Mouse (Mus musculus) myocyte (in vitro differentiated cells): Measurements from ENCODE around the gene Birc6. TPM values are rescaled to one million over a fixed set of nuclear protein-coding genes. Genes with fewer than 3 reads are reported as not detected.
A peak's percentile ranks its signal among the peaks of the same experiment; 100 is the strongest.

Experiments
- H3K27me3 ChIP-seq: one replicate; pipeline ENCODE4 v1.6.1; 2011; ENCODE audit not compliant: control insufficient read depth, insufficient read depth, insufficient read length
- H3K36me3 ChIP-seq: one replicate; pipeline ENCODE4 v1.6.1; 2011; ENCODE audit not compliant: control insufficient read depth, insufficient read depth
- H3K4me2 ChIP-seq: one replicate; pipeline ENCODE4 v1.6.1; 2011; ENCODE audit warnings: low read depth, control low read depth
- H3K4me3 ChIP-seq: one replicate; pipeline ENCODE4 v1.5.1; 2011; ENCODE audit warnings: mild to moderate bottlenecking, control low read depth, moderate library complexity
- H3K79me2 ChIP-seq: one replicate; pipeline ENCODE4 v1.6.1; 2011; ENCODE audit not compliant: control insufficient read depth, insufficient read depth
- H3ac ChIP-seq: one replicate; pipeline ENCODE4 v1.6.1; 2011; ENCODE audit not compliant: control insufficient read depth, insufficient read length
- CEBPB ChIP-seq: IDR thresholded peaks from 2 replicates; pipeline ENCODE4 v1.6.1; 2011; ENCODE audit warnings: mild to moderate bottlenecking, moderate library complexity; ENCODE audit not compliant: poor library complexity, insufficient read depth, severe bottlenecking
- E2F4 ChIP-seq: IDR thresholded peaks from one replicate; pipeline ENCODE4 v1.6.1; 2011; ENCODE audit warnings: mild to moderate bottlenecking, control low read depth, moderate library complexity; ENCODE audit not compliant: insufficient read depth
- MAX ChIP-seq: IDR thresholded peaks from one replicate; pipeline ENCODE4 v1.6.1; 2011; ENCODE audit warnings: low read depth, mild to moderate bottlenecking, control low read depth
- MYOD1 ChIP-seq, 3 experiments: IDR thresholded peaks; one replicate each; pipeline ENCODE4 v1.6.1; 2011; ENCODE audit warnings: control low read depth in 2 of 3, low read depth in 2 of 3, mild to moderate bottlenecking in 2 of 3, moderate library complexity in 1 of 3; ENCODE audit not compliant: insufficient read length in 2 of 3, control insufficient read depth in 1 of 3
- MYOG ChIP-seq, 3 experiments: IDR thresholded peaks; one replicate each; pipeline ENCODE4 v1.6.1; 2011; ENCODE audit warnings: control low read depth in 2 of 3, low read depth in 2 of 3, mild to moderate bottlenecking in 2 of 3; ENCODE audit not compliant: insufficient read length in 2 of 3, control insufficient read depth in 1 of 3, insufficient read depth in 1 of 3
- POLR2A ChIP-seq: IDR thresholded peaks from one replicate; pipeline ENCODE4 v1.6.1; 2011; ENCODE audit warnings: low read depth, mild to moderate bottlenecking, control low read depth, moderate library complexity; ENCODE audit not compliant: insufficient read length
- POLR2AphosphoS2 ChIP-seq: IDR thresholded peaks from one replicate; pipeline ENCODE4 v1.6.1; 2011; ENCODE audit warnings: low read depth, control low read depth; ENCODE audit not compliant: insufficient read length
- REST ChIP-seq: IDR thresholded peaks from one replicate; pipeline ENCODE4 v1.6.1; 2011; ENCODE audit warnings: mild to moderate bottlenecking, control low read depth, moderate library complexity; ENCODE audit not compliant: insufficient read depth, insufficient read length
- SRF ChIP-seq: IDR thresholded peaks from one replicate; pipeline ENCODE4 v1.6.1; 2011; ENCODE audit warnings: low read depth; ENCODE audit not compliant: control insufficient read depth, insufficient read length
- TCF12 ChIP-seq: IDR thresholded peaks from one replicate; pipeline ENCODE4 v1.6.1; 2011; ENCODE audit warnings: mild to moderate bottlenecking, control low read depth; ENCODE audit not compliant: poor library complexity, insufficient read depth, severe bottlenecking
- TCF3 ChIP-seq: IDR thresholded peaks from one replicate; pipeline ENCODE4 v1.6.1; 2011; ENCODE audit warnings: low read depth, control low read depth; ENCODE audit not compliant: insufficient read length
- USF1 ChIP-seq: IDR thresholded peaks from one replicate; pipeline ENCODE4 v1.6.1; 2011; ENCODE audit warnings: low read depth, mild to moderate bottlenecking, control low read depth, moderate library complexity
- polyA plus RNA-seq: library from polyadenylated mRNA; unstranded; fragments of >200 nt; fragmentation: generic; extraction: Trizol; gene quantifications from one replicate; pipeline ENCODE4 v1.2.1, GENCODE M21; 2012; ENCODE audit warnings: missing spikeins

The Birc6 gene
- polyA plus RNA-seq, 1 experiment = 20.1 TPM

DNA sequence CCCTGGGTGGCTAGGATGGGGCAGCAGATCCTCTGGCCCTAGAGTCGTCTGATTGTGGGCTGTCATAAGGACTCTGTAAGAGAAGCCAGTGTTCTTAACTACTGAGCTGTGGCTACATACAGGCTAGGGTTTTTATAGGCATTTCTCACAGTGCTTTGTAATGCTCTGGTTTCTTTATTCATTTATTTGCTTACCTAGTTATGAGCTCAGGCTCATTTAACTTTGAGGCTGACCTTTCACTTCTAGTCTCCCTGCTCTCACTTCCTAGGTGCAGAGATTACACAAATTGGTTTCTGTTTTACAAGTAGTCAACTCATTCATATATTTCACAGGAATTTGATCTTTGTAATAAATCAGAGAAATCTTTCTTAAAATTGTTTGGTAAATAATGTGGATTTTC is 73.1 kb downstream of the Birc6 start:
- H3K4me2 ChIP-seq = no peak overlapping the region
- H3K4me3 ChIP-seq = no peak overlapping the region
- H3K36me3 ChIP-seq = peaks cover 42% of the 10 kb centered on the region
- no peak overlapping the region for H3ac ChIP-seq
- H3K79me2 ChIP-seq = no peaks in the 10 kb centered on the region
- TF ChIP-seq SRF (no peak), POLR2A (no peak), MAX (no peak), TCF3 (no peak), CEBPB (no peak), USF1 (no peak), REST (no peak), E2F4 (no peak), TCF12 (no peak), POLR2AphosphoS2 (no peak), MYOD1 (IDR thresholded peaks at IDR 0.05; ENCODE audit: control insufficient read depth in 1 of 3, insufficient read length in 2 of 3, low read depth in 2 of 3) (no peak), MYOG (IDR thresholded peaks at IDR 0.05; ENCODE audit: control insufficient read depth in 1 of 3, insufficient read depth in 1 of 3, insufficient read length in 2 of 3, low read depth in 2 of 3) (no peak)
- no peaks in the 10 kb centered on the region for H3K27me3 ChIP-seq

DNA sequence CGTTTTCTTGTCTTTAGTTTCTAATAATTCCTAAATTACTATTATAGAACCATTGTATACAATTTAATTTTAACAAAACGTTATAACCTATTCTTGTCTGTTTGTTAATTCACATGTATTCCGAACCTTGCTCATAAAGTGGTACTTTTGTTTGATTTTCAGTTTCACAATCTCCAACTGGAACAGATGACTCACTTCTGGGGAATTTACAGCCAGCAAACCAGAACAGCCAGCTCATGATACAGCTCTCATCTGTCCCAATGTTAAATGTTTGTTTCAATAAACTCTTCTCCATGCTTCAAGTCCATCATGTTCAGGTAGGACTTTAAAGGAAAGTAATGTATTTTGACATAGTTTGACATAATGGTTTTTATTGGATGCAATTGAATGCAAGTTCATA is 102.7 kb downstream of the Birc6 start:
- Histone ChIP-seq H3K27me3 (no peaks in the 10 kb centered on the region), H3ac (no peak overlapping the region), H3K79me2 (no peaks in the 10 kb centered on the region), H3K4me3 (no peak overlapping the region), H3K4me2 (peak overlapping the region; percentile 38), H3K36me3 (peaks cover 69% of the 10 kb centered on the region)
- TF ChIP-seq CEBPB = peak; percentile 77
- TF ChIP-seq MYOD1 (IDR thresholded peaks at IDR 0.05; ENCODE audit: control insufficient read depth in 1 of 3, insufficient read length in 2 of 3, low read depth in 2 of 3) = no peak

DNA sequence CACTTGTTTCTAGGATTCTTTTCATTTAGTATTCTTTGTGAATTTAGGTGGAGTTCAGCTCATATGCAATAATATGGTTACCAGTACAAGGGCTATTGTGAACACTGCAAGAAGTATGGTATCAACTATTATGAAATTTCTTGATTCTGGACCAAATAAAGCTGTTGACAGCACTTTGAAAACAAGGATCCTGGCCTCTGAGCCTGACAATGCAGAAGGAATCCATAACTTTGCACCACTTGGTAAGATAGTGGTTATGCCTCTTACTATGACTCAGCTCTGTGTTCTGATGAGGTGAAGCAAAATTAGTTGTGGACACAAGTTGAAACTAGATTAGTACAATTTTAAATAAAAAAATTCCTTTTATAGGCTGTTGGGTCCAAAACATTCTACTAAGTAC is 114.3 kb downstream of the Birc6 start:
- H3ac ChIP-seq = no peak overlapping the region
- no peak overlapping the region for H3K4me3 ChIP-seq
- H3K4me2 ChIP-seq = no peak overlapping the region
- H3K79me2 ChIP-seq = no peaks in the 10 kb centered on the region
- H3K36me3 ChIP-seq = peaks cover 47% of the 10 kb centered on the region
- no peaks in the 10 kb centered on the region for H3K27me3 ChIP-seq
- TF ChIP-seq TCF3 = no peak
- TF ChIP-seq MAX = no peak
- no peak for TF ChIP-seq E2F4
- TF ChIP-seq CEBPB = no peak
- no peak for TF ChIP-seq REST
- TF ChIP-seq POLR2A = no peak

DNA sequence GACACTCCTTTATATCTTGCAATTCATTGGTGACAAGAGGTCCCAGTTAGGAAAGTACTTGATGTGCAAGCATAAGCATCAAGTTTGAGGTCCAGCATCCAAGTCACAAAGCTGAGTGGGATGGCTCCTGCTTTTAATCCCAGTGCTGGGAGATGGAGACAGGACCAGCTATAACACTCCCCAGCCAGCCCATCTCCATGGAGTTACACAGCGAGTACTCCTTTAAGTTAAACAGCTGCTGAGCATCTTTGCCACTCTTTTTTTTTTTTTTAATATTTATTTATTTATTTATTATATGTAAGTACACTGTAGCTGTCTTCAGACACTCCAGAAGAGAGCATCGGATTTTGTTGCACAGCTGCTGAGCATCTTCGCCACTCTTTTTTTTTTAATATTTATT is 130.3 kb downstream of the Birc6 start:
- TF ChIP-seq TCF12 = no peak
- no peak for TF ChIP-seq CEBPB
- TF ChIP-seq E2F4 = no peak
- no peak for TF ChIP-seq POLR2A
- no peak for TF ChIP-seq MAX
- no peak for TF ChIP-seq MYOG (IDR thresholded peaks at IDR 0.05; ENCODE audit: control insufficient read depth in 1 of 3, insufficient read depth in 1 of 3, insufficient read length in 2 of 3, low read depth in 2 of 3)
- no peak for TF ChIP-seq MYOD1 (IDR thresholded peaks at IDR 0.05; ENCODE audit: control insufficient read depth in 1 of 3, insufficient read length in 2 of 3, low read depth in 2 of 3)
- TF ChIP-seq REST = no peak
- no peak for TF ChIP-seq POLR2AphosphoS2
- Histone ChIP-seq H3K27me3 (no peaks in the 10 kb centered on the region), H3K79me2 (no peaks in the 10 kb centered on the region)

DNA sequence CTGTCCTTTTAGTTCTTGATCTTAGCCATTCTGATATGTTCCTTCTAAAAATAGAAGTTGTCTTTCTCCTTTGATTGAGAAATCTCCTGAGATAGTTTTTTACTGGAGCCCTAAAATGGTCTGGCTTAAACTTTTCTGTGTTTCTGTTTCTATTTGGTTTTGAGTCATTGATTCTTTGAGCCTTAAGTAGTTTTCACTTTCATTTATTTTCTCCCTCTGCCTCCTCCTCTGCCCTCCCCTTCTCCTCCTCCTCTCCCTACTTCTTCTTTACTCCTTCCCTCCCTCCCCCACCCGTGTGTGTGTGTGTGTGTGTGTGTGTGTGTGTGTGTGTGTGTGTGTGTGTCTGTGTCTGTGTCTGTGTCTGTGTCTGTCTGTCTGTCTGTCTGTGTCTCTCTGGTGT is 139.9 kb downstream of the Birc6 start:
- H3K4me2 ChIP-seq = no peak overlapping the region
- no peaks in the 10 kb centered on the region for H3K79me2 ChIP-seq
- no peak overlapping the region for H3ac ChIP-seq
- TF ChIP-seq MAX (no peak), POLR2A (no peak)
- no peaks in the 10 kb centered on the region for H3K27me3 ChIP-seq
- no peak overlapping the region for H3K4me3 ChIP-seq
- H3K36me3 ChIP-seq = peaks cover 53% of the 10 kb centered on the region

More for the DNA sequence above, 130.3 kb downstream of the Birc6 start:
- Histone ChIP-seq H3ac (no peak overlapping the region), H3K4me3 (no peak overlapping the region), H3K4me2 (no peak overlapping the region), H3K36me3 (peaks cover 72% of the 10 kb centered on the region)

DNA sequence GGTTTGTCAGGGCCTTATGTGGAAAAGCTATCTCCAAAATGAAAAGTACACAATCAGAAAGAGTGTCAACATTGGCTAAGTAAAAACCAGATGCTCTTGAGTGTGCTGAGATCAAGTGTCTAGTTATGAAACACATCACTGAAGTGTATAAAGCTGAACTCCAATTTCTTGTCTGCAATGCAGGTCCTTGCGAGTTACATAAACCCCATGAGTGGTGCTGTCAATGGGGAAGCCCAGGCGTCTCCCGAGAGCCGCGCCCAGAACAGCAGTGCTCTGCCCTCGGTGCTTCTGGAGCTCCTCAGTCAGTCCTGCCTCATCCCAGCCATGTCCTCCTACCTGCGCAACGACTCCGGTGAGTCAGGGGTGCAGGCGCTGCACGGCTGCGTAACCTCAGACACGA is 141.9 kb downstream of the Birc6 start:
- H3K4me2 ChIP-seq = no peak overlapping the region
- peaks cover 60% of the 10 kb centered on the region for H3K36me3 ChIP-seq
- no peaks in the 10 kb centered on the region for H3K79me2 ChIP-seq
- no peak overlapping the region for H3ac ChIP-seq
- TF ChIP-seq MYOG (IDR thresholded peaks at IDR 0.05; ENCODE audit: control insufficient read depth in 1 of 3, insufficient read depth in 1 of 3, insufficient read length in 2 of 3, low read depth in 2 of 3) (no peak), TCF3 (no peak), POLR2A (no peak), E2F4 (no peak), MAX (no peak), USF1 (no peak), POLR2AphosphoS2 (no peak), SRF (no peak), TCF12 (no peak), MYOD1 (IDR thresholded peaks at IDR 0.05; ENCODE audit: control insufficient read depth in 1 of 3, insufficient read length in 2 of 3, low read depth in 2 of 3) (no peak), REST (no peak), CEBPB (no peak)
- no peak overlapping the region for H3K4me3 ChIP-seq
- H3K27me3 ChIP-seq = no peaks in the 10 kb centered on the region
